Mouse (Mus musculus) liver, embryonic 15.5 days (tissue): ENCODE data around the gene Hk1. TPM values are rescaled to one million over a fixed set of nuclear protein-coding genes. Genes with fewer than 3 reads are reported as not detected.

Experiments used
- ATAC-seq: fragments of 200-750 bp; cut with Nextera tagmentation; 2 replicates; pipeline ENCODE4 v1.8.0; 2017; ENCODE audit warnings: moderate number of reproducible peaks, mild to moderate bottlenecking, moderate library complexity; ENCODE audit not compliant: insufficient read depth
- H3K27ac ChIP-seq: fragments of 300-500 bp; sonication (generic); replicated peaks from 2 replicates; pipeline ENCODE4 v1.5.1; 2015; ENCODE audit warnings: mild to moderate bottlenecking, inconsistent platforms
- H3K27me3 ChIP-seq: fragments of 300-500 bp; sonication (generic); 2 replicates; pipeline ENCODE4 v1.6.1; 2015; ENCODE audit warnings: mild to moderate bottlenecking, inconsistent platforms
- H3K36me3 ChIP-seq: fragments of 300-500 bp; sonication (generic); replicated peaks from 2 replicates; pipeline ENCODE4 v1.6.1; 2015; ENCODE audit warnings: moderate library complexity, mild to moderate bottlenecking, inconsistent platforms
- H3K4me1 ChIP-seq: fragments of 300-500 bp; sonication (generic); replicated peaks from 2 replicates; pipeline ENCODE4 v1.6.1; 2015; ENCODE audit warnings: inconsistent platforms
- H3K4me2 ChIP-seq: fragments of 300-500 bp; sonication (generic); 2 replicates; pipeline ENCODE4 v1.6.1; 2015; ENCODE audit warnings: moderate library complexity, mild to moderate bottlenecking, inconsistent platforms
- H3K4me3 ChIP-seq: fragments of 300-500 bp; sonication (generic); replicated peaks from 2 replicates; pipeline ENCODE4 v1.5.1; 2015; ENCODE audit warnings: mild to moderate bottlenecking, inconsistent platforms
- H3K9ac ChIP-seq: fragments of 300-500 bp; sonication (generic); 2 replicates; pipeline ENCODE4 v1.6.1; 2015; ENCODE audit warnings: moderate library complexity, mild to moderate bottlenecking, inconsistent platforms
- H3K9me3 ChIP-seq: fragments of 300-500 bp; sonication (generic); replicated peaks from 2 replicates; pipeline ENCODE4 v1.6.1; 2016; ENCODE audit warnings: inconsistent platforms
- WGBS: fragments of 180-500 bp; shearing (Covaris S2); methylation state at CpG from one replicate; pipeline ENCODE4 v1.1.7; 2015; ENCODE audit warnings: mixed read lengths; ENCODE audit not compliant: insufficient replicate concordance; 5-methylcytosine and 5-hydroxymethylcytosine counted together
- polyA plus RNA-seq: library from polyadenylated mRNA; unstranded; fragments of >200 nt; fragmentation: Nextera tagmentation; extraction: Ambion mirVana; gene quantifications from 2 replicates; pipeline ENCODE4 v1.2.1, GENCODE M21; 2015

Hk1 gene
- polyA plus RNA-seq, 1 experiment from 2014 or later, result 85.1 TPM

DNA sequence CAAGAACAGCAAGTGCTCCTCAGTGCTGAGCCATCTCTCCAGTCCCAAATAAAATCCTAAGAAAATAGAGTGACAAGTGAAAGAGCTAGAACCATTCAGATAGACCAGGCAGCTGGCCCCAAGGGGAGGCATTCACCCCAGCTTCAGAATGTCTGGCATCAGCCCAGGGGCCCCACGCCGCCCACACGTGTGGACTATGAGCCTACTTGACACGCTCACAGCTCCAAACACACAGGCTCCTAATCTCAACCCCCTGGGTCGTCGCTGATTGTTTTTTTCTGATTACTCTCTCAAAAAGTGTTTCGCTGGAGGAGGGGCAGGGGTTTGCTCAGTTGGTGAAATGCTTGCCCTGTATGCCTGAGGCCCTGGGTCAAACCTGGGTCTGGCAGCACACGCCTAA, 63.2 kb downstream of the Hk1 start:
- H3K9me3 ChIP-seq, result no peaks in the 10 kb centered on the region
- peaks cover 84% of the 10 kb centered on the region for H3K36me3 ChIP-seq
- H3K4me1 ChIP-seq, result peaks cover 57% of the 10 kb centered on the region
- no peaks in the 10 kb centered on the region for H3K27me3 ChIP-seq
- no peak for ATAC-seq
- no peak overlapping the region for H3K9ac ChIP-seq
- no peak overlapping the region for H3K4me3 ChIP-seq
- H3K27ac ChIP-seq, result no peak overlapping the region
- 48% methylated on average over 8 of the region's 8 CpGs for WGBS
- H3K4me2 ChIP-seq, result no peak overlapping the region

DNA sequence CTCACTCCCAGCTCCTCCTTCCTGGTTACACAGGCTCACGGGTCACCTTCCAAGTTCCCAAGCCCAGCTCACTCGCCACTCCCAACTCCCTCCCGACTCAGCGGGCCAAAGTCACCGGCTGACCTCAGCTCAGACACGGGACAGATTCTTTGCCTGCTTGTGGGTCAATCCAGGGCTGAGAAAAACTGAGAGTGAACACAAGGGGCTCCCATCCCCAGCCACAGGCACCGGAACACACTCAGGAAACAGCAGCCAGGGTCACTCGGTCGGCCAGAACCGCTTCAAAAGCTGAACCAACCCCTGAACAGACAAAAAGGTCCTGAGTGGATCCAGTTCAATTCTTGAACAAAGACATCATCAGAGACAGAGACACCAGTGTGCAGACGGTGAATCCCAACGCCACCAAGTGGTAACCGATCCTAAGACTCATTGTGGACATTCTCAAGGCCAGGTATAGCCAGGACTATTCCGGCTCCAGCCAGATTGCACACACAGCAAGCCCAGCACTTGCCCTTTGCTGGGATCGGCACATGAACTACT, 65.8 kb downstream of the Hk1 start:
- H3K36me3 ChIP-seq, result peaks cover 92% of the 10 kb centered on the region
- WGBS, result 50% methylated on average over 15 of the region's 15 CpGs
- no peaks in the 10 kb centered on the region for H3K27me3 ChIP-seq

DNA sequence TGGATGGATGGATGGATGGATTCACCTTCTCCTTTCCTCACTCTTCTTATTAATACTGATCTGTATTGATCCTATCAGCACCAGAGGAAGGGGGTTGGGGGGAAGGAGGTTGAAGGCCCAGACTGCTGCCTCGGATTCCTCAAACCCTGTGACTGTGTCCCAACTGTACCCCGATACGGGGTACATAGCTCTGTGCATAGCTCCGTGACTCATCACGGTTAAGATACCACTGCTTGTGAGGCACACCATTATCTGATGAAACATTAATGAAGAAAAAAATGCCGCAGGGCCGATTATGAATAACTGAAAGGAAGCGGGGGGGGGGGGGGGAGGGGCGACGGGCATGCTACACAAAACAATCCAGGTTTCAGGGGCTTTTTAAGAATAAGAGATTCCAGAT, 66.6 kb downstream of the Hk1 start:
- ATAC-seq, result peak; percentile 41; the same call in 1 of the 2 replicates
- no peak overlapping the region for H3K9ac ChIP-seq
- H3K36me3 ChIP-seq, result peaks cover 95% of the 10 kb centered on the region
- no peak overlapping the region for H3K4me3 ChIP-seq
- no peak overlapping the region for H3K4me2 ChIP-seq
- no peak overlapping the region for H3K27ac ChIP-seq
- no peaks in the 10 kb centered on the region for H3K27me3 ChIP-seq
- 34% methylated on average over 10 of the region's 10 CpGs for WGBS
- H3K9me3 ChIP-seq, result no peaks in the 10 kb centered on the region
- H3K4me1 ChIP-seq, result peaks cover 43% of the 10 kb centered on the region

More for the DNA sequence above, 65.8 kb downstream of the Hk1 start:
- Histone ChIP-seq H3K4me2 (peak overlapping the region; percentile 15; the same call in 1 of the 2 replicates), H3K9ac (no peak overlapping the region), H3K4me1 (peaks cover 43% of the 10 kb centered on the region), H3K4me3 (no peak overlapping the region), H3K9me3 (no peaks in the 10 kb centered on the region), H3K27ac (no peak overlapping the region)
- no peak for ATAC-seq

DNA sequence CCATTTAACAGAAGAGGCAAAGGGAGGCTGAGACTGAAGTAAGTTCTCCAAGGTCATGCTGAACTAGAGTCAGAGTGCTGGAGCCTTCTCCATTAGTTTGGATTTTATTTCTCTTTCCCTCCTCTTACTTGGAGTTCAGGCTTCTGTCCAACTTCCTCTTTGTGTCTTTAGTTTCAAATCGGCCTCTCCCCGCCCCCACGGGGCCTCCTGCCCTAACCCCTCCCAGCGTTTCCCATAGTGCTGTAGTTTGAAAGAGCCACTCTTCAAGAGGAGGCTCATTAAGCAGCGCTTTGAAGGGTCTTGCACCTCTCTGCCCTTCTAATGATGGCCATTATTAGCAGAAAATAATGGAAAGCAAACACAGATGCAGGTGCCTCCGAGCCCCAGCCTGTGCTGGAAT, 68.2 kb downstream of the Hk1 start:
- H3K27me3 ChIP-seq, result no peaks in the 10 kb centered on the region
- peaks cover 38% of the 10 kb centered on the region for H3K4me1 ChIP-seq
- H3K4me3 ChIP-seq, result 0 out of 2 replicates have a peak overlapping the region, but pooled peaks have one; percentile 1
- H3K27ac ChIP-seq, result peak overlapping the region; percentile 14; the same call in 1 of the 2 replicates
- peaks cover 95% of the 10 kb centered on the region for H3K36me3 ChIP-seq
- no peak for ATAC-seq
- no peaks in the 10 kb centered on the region for H3K9me3 ChIP-seq
- H3K4me2 ChIP-seq, result peak overlapping the region; percentile 25
- H3K9ac ChIP-seq, result no peak overlapping the region
- 21% methylated on average over 6 of the region's 6 CpGs for WGBS

DNA sequence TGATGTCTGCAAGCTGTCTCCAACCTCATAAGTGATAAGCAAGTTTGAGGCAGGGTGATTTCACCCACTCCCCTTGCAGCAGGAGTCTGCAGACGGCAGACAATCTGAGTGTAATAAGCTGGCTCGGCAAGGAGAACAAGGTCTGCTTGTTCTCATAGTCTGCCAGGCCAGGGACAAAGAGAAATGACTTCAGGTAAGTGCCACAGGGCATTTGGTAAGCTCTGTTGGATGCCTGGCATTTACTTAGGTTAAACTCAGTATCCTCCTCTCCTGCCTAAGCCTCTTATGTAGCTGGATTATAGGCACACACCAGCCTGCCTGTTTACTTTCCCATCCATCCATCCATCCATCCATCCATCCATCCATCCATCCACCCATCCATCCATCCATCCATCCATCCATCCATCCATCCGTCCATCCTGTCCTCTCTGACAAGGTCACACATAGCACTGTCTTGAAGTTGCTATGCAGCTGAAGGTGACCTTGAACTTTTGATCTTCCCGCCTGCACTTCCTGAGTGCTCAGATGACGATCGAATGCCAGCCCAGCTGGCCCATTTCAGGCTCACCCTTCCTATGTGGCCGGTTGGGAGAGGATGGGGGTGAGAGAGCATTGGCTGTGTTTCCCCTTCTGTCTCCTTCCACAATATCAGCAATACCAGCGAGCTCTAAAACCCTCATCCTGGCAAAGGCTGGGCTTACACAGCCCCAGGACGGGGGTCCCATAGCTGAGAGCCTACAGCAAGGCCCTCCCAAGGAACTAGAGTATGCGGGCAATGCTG, 69.3 kb downstream of the Hk1 start:
- 78% methylated on average over 10 of the region's 10 CpGs for WGBS
- peaks cover 95% of the 10 kb centered on the region for H3K36me3 ChIP-seq

DNA sequence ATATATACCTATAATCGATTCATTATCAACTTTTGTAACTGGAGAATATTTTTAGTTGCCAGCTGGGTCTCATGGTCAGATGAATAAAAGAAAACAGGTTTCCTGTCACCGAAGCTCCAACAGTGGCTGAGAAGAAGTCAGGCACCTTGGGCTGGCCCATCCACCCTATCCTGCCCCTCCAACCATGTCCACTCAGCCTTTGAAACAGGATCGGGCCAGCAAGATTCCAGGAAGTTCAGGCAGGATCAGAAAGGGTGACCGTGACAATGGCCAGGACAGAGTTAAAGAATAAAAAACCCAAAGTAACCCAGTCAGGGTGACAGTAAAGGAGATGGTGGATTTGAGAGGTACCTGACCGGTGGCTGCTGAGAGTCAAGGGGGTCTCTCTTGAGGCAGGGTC, 70.1 kb downstream of the Hk1 start:
- Histone ChIP-seq H3K4me2 (no peak overlapping the region), H3K27ac (no peak overlapping the region), H3K9me3 (no peaks in the 10 kb centered on the region), H3K4me3 (no peak overlapping the region), H3K36me3 (peaks cover 95% of the 10 kb centered on the region), H3K9ac (no peak overlapping the region), H3K4me1 (peaks cover 28% of the 10 kb centered on the region), H3K27me3 (no peaks in the 10 kb centered on the region)
- 85% methylated on average over 5 of the region's 5 CpGs for WGBS
- ATAC-seq, result no peak

More for the DNA sequence above, 69.3 kb downstream of the Hk1 start:
- H3K4me1 ChIP-seq, result peaks cover 31% of the 10 kb centered on the region
- H3K4me3 ChIP-seq, result no peak overlapping the region
- H3K4me2 ChIP-seq, result no peak overlapping the region
- no peaks in the 10 kb centered on the region for H3K9me3 ChIP-seq
- no peak overlapping the region for H3K27ac ChIP-seq
- H3K9ac ChIP-seq, result no peak overlapping the region
- no peaks in the 10 kb centered on the region for H3K27me3 ChIP-seq
- ATAC-seq, result no peak

DNA sequence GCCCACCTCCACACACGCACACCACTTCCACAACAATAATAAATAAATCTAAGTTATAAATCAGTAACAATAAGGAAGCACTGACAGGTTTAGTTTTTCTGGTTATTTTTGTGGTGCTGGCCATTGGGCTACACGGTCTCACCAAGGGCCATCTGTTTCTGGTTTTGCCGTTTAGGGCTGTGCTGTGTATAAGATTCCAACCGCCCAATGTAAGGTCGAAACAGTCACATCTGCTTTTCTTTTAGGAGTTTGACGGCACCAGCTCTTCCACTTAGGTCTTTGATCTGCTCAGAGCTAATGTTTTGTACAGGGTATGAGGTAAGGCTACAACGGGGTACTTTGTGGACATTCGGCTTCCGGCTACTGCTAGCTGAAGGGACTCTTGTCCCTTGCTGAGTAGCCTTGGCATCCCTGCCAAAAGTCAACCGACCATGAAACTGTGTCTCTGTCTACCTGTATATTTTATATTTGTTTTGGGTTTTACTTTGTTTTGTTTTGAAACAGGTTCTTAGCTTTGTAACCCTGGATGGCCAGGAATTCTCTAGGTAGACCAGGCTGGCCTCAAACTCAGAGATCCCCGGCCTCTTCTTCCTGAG, 70.7 kb downstream of the Hk1 start:
- Histone ChIP-seq H3K9ac (no peak overlapping the region), H3K4me1 (peaks cover 22% of the 10 kb centered on the region), H3K9me3 (no peaks in the 10 kb centered on the region), H3K4me2 (no peak overlapping the region), H3K27me3 (no peaks in the 10 kb centered on the region), H3K27ac (no peak overlapping the region), H3K36me3 (peaks cover 95% of the 10 kb centered on the region), H3K4me3 (no peak overlapping the region)
- WGBS, result 92% methylated on average over 11 of the region's 11 CpGs
- no peak for ATAC-seq

DNA sequence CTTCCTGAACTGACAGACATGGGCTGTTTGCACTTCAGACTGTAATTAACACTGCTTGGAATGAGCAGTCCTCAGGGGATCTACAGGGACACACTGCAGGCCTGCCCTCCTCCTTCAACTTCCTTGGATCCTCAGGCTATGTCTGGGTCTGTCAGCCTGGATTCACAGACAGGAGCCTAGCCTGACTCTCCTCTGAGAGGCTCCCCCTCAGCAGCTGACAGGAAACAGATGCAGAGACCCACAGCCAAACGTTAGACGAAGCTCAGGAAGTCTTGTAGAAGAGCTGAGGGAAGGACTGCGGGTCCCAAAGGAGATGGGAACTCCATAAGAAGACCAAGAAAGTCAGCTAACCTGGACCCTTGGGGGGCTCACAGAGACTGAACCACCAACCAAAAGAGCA, 73.2 kb downstream of the Hk1 start:
- Histone ChIP-seq H3K27ac (no peak overlapping the region), H3K4me1 (peaks cover 3% of the 10 kb centered on the region), H3K4me2 (no peak overlapping the region), H3K27me3 (no peaks in the 10 kb centered on the region), H3K9ac (no peak overlapping the region), H3K9me3 (no peaks in the 10 kb centered on the region), H3K36me3 (peaks cover 99% of the 10 kb centered on the region), H3K4me3 (no peak overlapping the region)
- 30% methylated on average over 3 of the region's 3 CpGs for WGBS
- ATAC-seq, result no peak

DNA sequence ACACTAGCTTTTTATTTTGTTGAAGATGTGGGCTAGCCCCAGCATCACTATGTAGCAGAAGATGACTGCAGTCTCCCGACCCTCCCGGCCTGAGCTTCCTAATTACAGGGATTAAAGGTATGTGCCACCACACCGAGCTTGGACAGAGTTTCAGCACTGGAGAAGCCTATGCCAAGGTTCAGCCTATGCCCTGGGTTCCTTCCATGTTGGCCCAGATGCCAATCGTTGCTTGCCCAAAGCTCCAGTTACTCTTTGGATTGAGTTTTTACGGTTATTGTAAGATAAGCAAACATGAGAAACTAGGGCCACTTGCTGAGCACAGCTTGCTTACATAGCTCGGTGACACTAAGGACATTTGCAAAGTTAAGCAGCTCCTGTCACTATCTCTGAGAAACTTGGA, 74.6 kb downstream of the Hk1 start:
- Histone ChIP-seq H3K9me3 (no peaks in the 10 kb centered on the region), H3K27me3 (no peaks in the 10 kb centered on the region), H3K4me2 (no peak overlapping the region), H3K27ac (no peak overlapping the region), H3K4me1 (peaks cover 2% of the 10 kb centered on the region; the same call in 1 of the 2 replicates), H3K4me3 (no peak overlapping the region), H3K9ac (no peak overlapping the region), H3K36me3 (peaks cover 99% of the 10 kb centered on the region)
- 79% methylated on average over 6 of the region's 6 CpGs for WGBS
- no peak for ATAC-seq

DNA sequence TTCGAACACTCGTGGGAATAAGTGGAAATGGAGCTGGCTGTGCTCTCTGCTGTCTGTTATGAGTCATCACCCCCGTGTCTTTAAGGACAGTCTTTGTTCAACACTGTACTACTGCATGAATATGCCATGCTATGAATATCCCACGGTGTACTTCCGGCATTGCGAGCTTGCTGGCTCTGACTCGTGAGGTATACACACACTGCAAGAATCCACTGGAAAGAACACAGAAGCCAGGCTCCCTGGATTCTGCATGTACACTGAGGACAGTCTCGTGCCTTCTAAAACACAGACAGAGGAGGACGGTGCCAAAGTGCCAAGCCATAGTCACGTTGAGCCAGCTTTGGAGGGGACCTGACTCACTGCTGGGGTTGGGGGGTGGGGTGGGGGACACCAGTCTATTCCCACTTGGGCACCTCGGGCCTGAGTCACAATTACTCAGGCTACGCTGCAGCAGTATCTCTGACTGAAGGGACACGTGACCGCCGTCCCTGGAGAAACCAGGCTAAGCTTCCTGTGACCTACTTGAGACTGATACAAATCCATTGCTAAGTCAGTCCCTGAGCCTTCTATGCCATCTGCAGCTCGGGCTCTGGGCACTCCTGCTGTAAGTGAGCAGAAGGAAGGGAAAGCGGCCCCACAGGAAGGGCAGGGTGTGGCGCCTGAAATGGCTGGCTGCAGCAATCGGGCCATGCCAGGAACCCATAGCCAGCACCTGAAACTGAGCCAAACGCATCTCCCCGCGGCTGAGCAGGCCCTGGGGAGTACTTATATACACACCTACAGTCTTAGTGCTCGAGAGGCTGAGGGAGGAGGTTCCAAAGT, 79.5 kb downstream of the Hk1 start:
- WGBS, result 76% methylated on average over 23 of the region's 23 CpGs
- no peak overlapping the region for H3K27ac ChIP-seq
- no peaks in the 10 kb centered on the region for H3K9me3 ChIP-seq
- H3K4me3 ChIP-seq, result no peak overlapping the region
- no peak overlapping the region for H3K4me2 ChIP-seq
- no peaks in the 10 kb centered on the region for H3K27me3 ChIP-seq
- H3K4me1 ChIP-seq, result peaks cover 2% of the 10 kb centered on the region; the same call in 1 of the 2 replicates
- H3K36me3 ChIP-seq, result peaks cover 100% of the 10 kb centered on the region
- H3K9ac ChIP-seq, result no peak overlapping the region
- ATAC-seq, result no peak
